Mouse (Mus musculus): ENCODE measurements around the gene Folr2.

Folr2 gene

GRCm38 (mm10) chr7:101866491-101867265, 9.7 kb upstream of the Folr2 start:
- no peak for DNase-seq (ENCODE audit: low spot score)

- no peak for DNase-seq (ENCODE audit: low spot score)
These were observed 6.4 kb upstream of the Folr2 start, which contains the start of gene Anapc15 for GRCm38 (mm10) chr7:101863415-101863814. Anapc15 (plus strand) TSS chr7:101863715.

- DNase-seq (ENCODE audit: low spot score), result no peak
These were observed 5.3 kb upstream of the Folr2 start for GRCm38 (mm10) chr7:101862291-101862690.

- DNase-seq (ENCODE audit: low spot score), result no peak
These were observed 4.0 kb upstream of the Folr2 start for GRCm38 (mm10) chr7:101860978-101861377.

GRCm38 (mm10) chr7:101858362-101858761, 1.4 kb upstream of the Folr2 start:
- no peak for DNase-seq (ENCODE audit: low spot score)

- no peak for DNase-seq (ENCODE audit: low spot score)
These were observed 3.2 kb downstream of the Folr2 start for GRCm38 (mm10) chr7:101853816-101854215.

- no peak for DNase-seq (ENCODE audit: low spot score)
These were observed 4.1 kb downstream of the Folr2 start for GRCm38 (mm10) chr7:101852846-101853245.

GRCm38 (mm10) chr7:101851689-101852088, 5.3 kb downstream of the Folr2 start:
- no peak for DNase-seq (ENCODE audit: low spot score)

- no peak for DNase-seq (ENCODE audit: low spot score)
These were observed 9.1 kb downstream of the Folr2 start for GRCm38 (mm10) chr7:101847934-101848333.

- DNase-seq (ENCODE audit: low spot score), result no peak
These were observed 12.8 kb downstream of the Folr2 start for GRCm38 (mm10) chr7:101844186-101844585.

- peak; percentile 89 for DNase-seq (ENCODE audit: low spot score)
These were observed 19.2 kb downstream of the Folr2 start, which contains the start of gene Inppl1 for GRCm38 (mm10) chr7:101837606-101838471. Inppl1 (minus strand) TSS chr7:101838229.

- no peak for DNase-seq (ENCODE audit: low spot score)
These were observed 19.8 kb downstream of the Folr2 start for GRCm38 (mm10) chr7:101837154-101837605.

GRCm38 (mm10) chr7:101836271-101837153, 20.5 kb downstream of the Folr2 start:
- peak; percentile 76 for DNase-seq (ENCODE audit: low spot score)

- no peak for DNase-seq (ENCODE audit: low spot score)
These were observed 21.4 kb downstream of the Folr2 start for GRCm38 (mm10) chr7:101835457-101836109.

GRCm38 (mm10) chr7:101834903-101835302, 22.1 kb downstream of the Folr2 start:
- no peak for DNase-seq (ENCODE audit: low spot score)

- DNase-seq (ENCODE audit: low spot score), result no peak
These were observed 22.9 kb downstream of the Folr2 start for GRCm38 (mm10) chr7:101833916-101834584.

- no peak for DNase-seq (ENCODE audit: low spot score)
These were observed 23.6 kb downstream of the Folr2 start for GRCm38 (mm10) chr7:101833352-101833751.

- no peak for DNase-seq (ENCODE audit: low spot score)
These were observed 24.6 kb downstream of the Folr2 start for GRCm38 (mm10) chr7:101832372-101832771.

- DNase-seq (ENCODE audit: low spot score), result no peak
These were observed 25.6 kb downstream of the Folr2 start for GRCm38 (mm10) chr7:101831437-101831836.

- DNase-seq (ENCODE audit: low spot score), result no peak
These were observed 26.6 kb downstream of the Folr2 start for GRCm38 (mm10) chr7:101830373-101830772.
